ENCODE assay signal across 8 mouse cellular contexts in genomic region chr1:91494457-91495140, GRCm38 (mm10). TPM values are rescaled to one million over a fixed set of nuclear protein-coding genes. Genes with fewer than 3 reads are reported as not detected.
A peak's percentile ranks its signal among the peaks of the same experiment; 100 is the strongest.
DNase-seq lines count a peak whose midpoint lies in the region; ATAC-seq and TF ChIP-seq lines count a peak whose summit lies in the region.

Traf3ip1 (plus strand) TSS chr1:91494647.

- H3K9ac ChIP-seq in hindbrain, postnatal 0 days (replicated peaks; ENCODE audit: low read length): peak within 1 kb of the TSS; percentile 74

- no peak for TF ChIP-seq CTCF in hindbrain, postnatal 0 days (IDR thresholded peaks at IDR 0.05; ENCODE audit: low read depth)
- no peak; the same call in 1 of the 2 replicates for TF ChIP-seq CTCF in left cerebral cortex, adult 2 months (IDR thresholded peaks at IDR 0.05)

- H3K4me3 ChIP-seq in hindbrain, postnatal 0 days (ENCODE audit: low read length): peak within 1 kb of the TSS; percentile 87
- H3K4me3 ChIP-seq in left cerebral cortex, adult 2 months: peak within 1 kb of the TSS; percentile 87

- ATAC-seq in hindbrain, postnatal 0 days: peak; percentile 98
- peak; percentile 98 for ATAC-seq in megakaryocyte, adult 5-6 weeks (ENCODE audit: poor library complexity, severe bottlenecking)

- DNase-seq in T-cell, adult 2 months (ENCODE audit: low spot score): peak; percentile 85
- DNase-seq in cerebellum, postnatal 36 days: peak; percentile 94 to 97
- DNase-seq in gastrocnemius, adult 18-20 months (ENCODE audit: low spot score): peak; percentile 90
- peak; percentile 96 for DNase-seq in hindbrain, postnatal 0 days (ENCODE audit: low spot score)
- DNase-seq in left cerebral cortex, adult 2 months (ENCODE audit: extremely low spot score in 1 of 2, low spot score in 2 of 2): peak; percentile 93 to 94
- DNase-seq in right cerebral cortex, adult 2 months (ENCODE audit: low spot score in 2 of 2): peak; percentile 87 to 88
- peak; percentile 94 for DNase-seq in urinary bladder, postnatal 14 days (ENCODE audit: low spot score)

- no peaks in the 10 kb centered on the region for H3K36me3 ChIP-seq in hindbrain, postnatal 0 days (ENCODE audit: insufficient read depth, low read length)

- H3K4me1 ChIP-seq in hindbrain, postnatal 0 days (ENCODE audit: insufficient read depth, low read length): peaks cover 14% of the 10 kb centered on the region; the same call in 1 of the 2 replicates

- H3K27me3 ChIP-seq in hindbrain, postnatal 0 days (ENCODE audit: insufficient read depth, low read length): no peaks in the 10 kb centered on the region

- H3K4me2 ChIP-seq in hindbrain, postnatal 0 days (ENCODE audit: low read depth, low read length): peak within 1 kb of the TSS; percentile 82

- intact Hi-C loops in left cerebral cortex, adult 2 months (cut with DNase I): no loop called here

- WGBS in hindbrain, postnatal 0 days: under 1% methylated on average over 76 of the region's 79 CpGs

- no peak within 1 kb of the TSS for H3K27ac ChIP-seq in hindbrain, postnatal 0 days
- peak within 1 kb of the TSS; percentile 62 for H3K27ac ChIP-seq in left cerebral cortex, adult 2 months

- no peaks in the 10 kb centered on the region for H3K9me3 ChIP-seq in hindbrain, postnatal 0 days (ENCODE audit: low read length)

RNA-seq across cellular contexts. Expression of gene Traf3ip1, which starts in this region (rescaled TPM):
- total RNA-seq in gastrocnemius, adult 18-20 months (2021): 1 to 10 TPM; 3.0 to 4.1 TPM
- total RNA-seq in hindbrain, postnatal 0 days (2014; rRNA removed): 10.3 and 11.7 TPM in 2 replicates
- 7.4 and 8.1 TPM in 2 replicates for polyA plus RNA-seq in hindbrain, postnatal 0 days (2015; fragmentation: Nextera tagmentation; extraction: Ambion mirVana)
- total RNA-seq in left cerebral cortex, adult 2 months (2021): 10 to 100 TPM; 15.8 to 16.5 TPM
- 1.8 and 2.5 TPM in 2 replicates for total RNA-seq in megakaryocyte, adult 5-6 weeks (2015)
- total RNA-seq in megakaryocyte, adult 5-6 weeks (2017): 2.4 and 2.9 TPM in 2 replicates
